Mouse (Mus musculus) bone marrow, adult 2 months (tissue): ENCODE results near the gene Isg20. TPM values are rescaled to one million over a fixed set of nuclear protein-coding genes. Genes with fewer than 3 reads are reported as not detected.

Experiments
- H3K27ac ChIP-seq: fragments of 200-500 bp; 2 replicates; pipeline ENCODE4 v1.5.1; 2012; ENCODE audit warnings: low read depth, mild to moderate bottlenecking, control low read depth, inconsistent platforms, low read length; ENCODE audit not compliant: control insufficient read depth, poor library complexity, insufficient read depth
- H3K4me1 ChIP-seq: fragments of 200-500 bp; 2 replicates; pipeline ENCODE4 v1.6.1; 2011; ENCODE audit warnings: low read length; ENCODE audit not compliant: control insufficient read depth, insufficient read depth
- H3K4me3 ChIP-seq: fragments of 200-500 bp; replicated peaks from 2 replicates; pipeline ENCODE3; 2011; ENCODE audit warnings: mild to moderate bottlenecking, low read depth, low read length, control low read depth; ENCODE audit not compliant: control insufficient read depth
- CTCF ChIP-seq: fragments of 200-500 bp; IDR thresholded peaks from 2 replicates; pipeline ENCODE4 v1.5.1; 2011; ENCODE audit warnings: low read length, control low read depth; ENCODE audit not compliant: control insufficient read depth, insufficient read depth
- POLR2A ChIP-seq: fragments of 200-500 bp; IDR thresholded peaks from 2 replicates; pipeline ENCODE4 v1.6.1; 2011; ENCODE audit warnings: low read depth, mild to moderate bottlenecking, control low read depth, low read length, borderline replicate concordance; ENCODE audit not compliant: control insufficient read depth
- WGBS: fragments of 180-500 bp; shearing (Covaris S2); methylation state at CpG from one replicate; pipeline ENCODE4 v1.1.7; 2018; 5-methylcytosine and 5-hydroxymethylcytosine counted together
- polyA plus RNA-seq: library from polyadenylated mRNA; stranded (reverse); fragments of >200 nt; gene quantifications from 2 replicates; pipeline ENCODE4 v1.2.4, GENCODE M21; 2011; ENCODE audit warnings: low replicate concordance; ENCODE audit not compliant: missing spikeins, insufficient read depth, insufficient read length

The Isg20 gene
- 159 and 207 TPM in 2 replicates for polyA plus RNA-seq

GRCm38 (mm10) chr7:78912974-78913474, at the start of gene Isg20:
Gene Isg20, plus strand, starts transcription at chr7:78913424.
- H3K27ac ChIP-seq: peak within 1 kb of the TSS; percentile 88
- 59% methylated on average over 5 of the region's 5 CpGs for WGBS
- peak within 1 kb of the TSS; percentile 74 for H3K4me3 ChIP-seq
- peaks cover 1% of the 10 kb centered on the region; the same call in 1 of the 2 replicates for H3K4me1 ChIP-seq
- no peak for TF ChIP-seq POLR2A
- TF ChIP-seq CTCF: no peak

DNA sequence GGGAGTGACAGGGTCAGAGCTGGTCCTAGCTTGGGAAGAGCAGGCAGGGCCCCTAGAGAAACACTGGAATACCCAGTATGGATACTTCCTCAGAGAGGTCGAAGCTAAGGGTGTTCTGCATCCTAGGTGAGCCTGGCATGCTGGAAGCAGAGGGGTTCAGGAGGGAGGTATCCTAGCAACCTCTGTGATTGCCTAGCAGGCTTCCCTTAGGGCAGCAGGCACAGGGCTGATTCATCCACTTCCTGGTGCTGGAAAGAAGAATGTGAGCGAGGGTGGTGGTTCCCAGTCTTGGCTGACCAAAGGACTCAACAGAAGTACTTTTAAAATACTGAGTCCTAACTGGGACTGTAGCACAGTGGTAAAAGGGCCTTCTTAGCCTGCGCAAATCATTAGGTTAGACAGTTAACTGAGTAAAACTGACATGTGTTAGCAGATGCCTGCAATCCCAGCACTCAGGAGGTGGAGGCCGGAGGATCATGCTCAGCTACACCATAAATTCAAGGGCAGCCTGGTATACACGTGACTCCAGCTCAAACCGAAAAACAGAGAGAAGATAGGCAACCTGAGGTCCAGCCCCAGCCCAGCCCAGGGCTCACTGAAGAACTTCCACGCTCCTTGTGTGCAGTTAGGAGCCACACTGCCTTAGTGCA, 49.3 kb upstream of the Isg20 start:
- TF ChIP-seq POLR2A: no peak
- TF ChIP-seq CTCF: no peak
- no peak overlapping the region for H3K4me3 ChIP-seq
- peaks cover 1% of the 10 kb centered on the region; the same call in 1 of the 2 replicates for H3K4me1 ChIP-seq
- H3K27ac ChIP-seq: no peak overlapping the region
- WGBS: 67% methylated on average over 7 of the region's 7 CpGs

GRCm38 (mm10) chr7:78864446-78864802, 48.8 kb upstream of the Isg20 start:
- TF ChIP-seq CTCF: no peak
- TF ChIP-seq POLR2A: no peak
- no peak overlapping the region for H3K27ac ChIP-seq
- WGBS: 8% methylated on average over 4 of the region's 4 CpGs
- peaks cover 1% of the 10 kb centered on the region; the same call in 1 of the 2 replicates for H3K4me1 ChIP-seq
- H3K4me3 ChIP-seq: no peak overlapping the region

GRCm38 (mm10) chr7:78865212-78865949, 47.8 kb upstream of the Isg20 start:
- TF ChIP-seq CTCF (no peak), POLR2A (no peak)
- Histone ChIP-seq H3K4me3 (no peak overlapping the region), H3K27ac (no peak overlapping the region; the same call in 1 of the 2 replicates)

DNA sequence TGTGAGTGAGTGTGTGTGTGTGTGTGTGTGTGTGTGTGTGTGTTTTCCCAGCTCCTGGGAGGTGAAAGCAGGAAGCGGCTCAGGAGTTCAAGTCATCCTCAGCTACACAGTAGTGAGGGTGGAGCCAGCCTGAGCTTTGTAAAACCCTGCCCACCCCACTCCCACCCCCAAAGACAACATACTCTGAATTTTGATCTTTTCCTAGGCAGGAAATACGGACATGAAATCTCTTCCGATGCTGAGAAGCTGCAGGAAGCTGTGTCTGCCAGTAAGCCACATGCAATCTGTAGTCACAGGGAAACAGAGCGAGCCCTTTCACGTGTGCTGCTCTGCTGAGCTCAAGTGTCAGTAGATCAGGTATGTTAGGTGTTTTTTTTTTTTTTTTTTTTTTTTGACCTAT, 44.5 kb upstream of the Isg20 start:
- TF ChIP-seq POLR2A (no peak), CTCF (no peak)
- WGBS: 38% methylated on average over 5 of the region's 5 CpGs
- Histone ChIP-seq H3K27ac (no peak overlapping the region), H3K4me3 (no peak overlapping the region), H3K4me1 (peaks cover 1% of the 10 kb centered on the region; the same call in 1 of the 2 replicates)

More at GRCm38 (mm10) chr7:78865212-78865949, 47.8 kb upstream of the Isg20 start:
- peaks cover 1% of the 10 kb centered on the region; the same call in 1 of the 2 replicates for H3K4me1 ChIP-seq
- WGBS: 60% methylated on average over 12 of the region's 12 CpGs

DNA sequence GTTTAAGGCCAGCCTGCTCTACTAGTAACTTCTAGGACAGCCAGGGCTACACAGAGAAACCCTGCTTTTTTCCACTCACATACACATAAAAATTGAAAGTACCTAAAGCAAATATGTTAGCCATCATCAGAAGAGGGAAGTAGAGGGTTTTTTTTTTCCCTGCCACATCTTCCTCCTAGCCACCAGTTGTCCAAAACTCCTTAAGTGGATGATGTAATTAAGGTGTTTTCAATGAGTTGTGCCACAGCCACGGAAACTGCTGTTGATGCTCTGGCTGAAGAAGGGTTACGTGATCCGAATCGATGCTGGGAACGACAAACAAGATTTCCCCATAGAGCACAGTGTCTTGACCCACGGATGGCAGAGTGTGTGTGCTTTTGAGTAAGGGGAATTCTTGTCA, 40.9 kb upstream of the Isg20 start:
- no peak overlapping the region for H3K27ac ChIP-seq
- H3K4me1 ChIP-seq: no peaks in the 10 kb centered on the region
- TF ChIP-seq POLR2A (no peak), CTCF (no peak)
- no peak overlapping the region for H3K4me3 ChIP-seq
- WGBS: 19% methylated on average over 6 of the region's 6 CpGs

GRCm38 (mm10) chr7:78872831-78873230, 40.4 kb upstream of the Isg20 start:
- 69% methylated on average over 5 of the region's 5 CpGs for WGBS
- TF ChIP-seq CTCF (no peak), POLR2A (no peak)
- Histone ChIP-seq H3K4me3 (no peak overlapping the region), H3K4me1 (no peaks in the 10 kb centered on the region), H3K27ac (no peak overlapping the region)

- no peak for TF ChIP-seq CTCF
- no peak for TF ChIP-seq POLR2A
- WGBS: 26% methylated on average over 16 of the region's 16 CpGs
- H3K4me1 ChIP-seq: no peaks in the 10 kb centered on the region
- no peak overlapping the region for H3K4me3 ChIP-seq
- no peak overlapping the region for H3K27ac ChIP-seq
These were observed 31.4 kb upstream of the Isg20 start for GRCm38 (mm10) chr7:78881607-78882468.
